Mouse (Mus musculus) Patski (cell line): Measurements from ENCODE around the gene Rnf150. TPM values are rescaled to one million over a fixed set of nuclear protein-coding genes. Genes with fewer than 3 reads are reported as not detected.

Experiments used
- ATAC-seq: fragments of 100-300 bp; one replicate; pipeline ENCODE4 v1.8.0; 2021
- CTCF ChIA-PET: fragments of 350-600 bp; sonication (Branson Sonifier 250); formaldehyde crosslinking; loops from one replicate; lab custom pipeline; 2022; ENCODE audit warnings: inconsistent platforms; lab: Charles Lee
- POLR2A ChIA-PET: fragments of 350-600 bp; sonication (Branson Sonifier 250); formaldehyde crosslinking; loops from one replicate; lab custom pipeline; 2022; ENCODE audit warnings: antibody characterized with exemption, inconsistent platforms; lab: Charles Lee
- DNase-seq: peaks from one replicate; pipeline ENCODE4 v3.0.0-alpha.2; 2011; ENCODE audit warnings: low read depth, low spot score
- H3K27me3 ChIP-seq: fragments of 371-371 bp; one replicate; pipeline ENCODE4 v1.5.1; 2021
- CTCF ChIP-seq: fragments of 100-300 bp; IDR thresholded peaks from one replicate; pipeline ENCODE4 v1.5.1; 2021
- in situ Hi-C: fragments of 300-500 bp; cut with MboI; formaldehyde crosslinking; loops from 3 replicates; pipeline ENCODE4 v1.11.1; 2018; ENCODE audit warnings: low pct_unique_long_range_greater_than_20kb, mixed read lengths
- polyA plus RNA-seq: library from polyadenylated mRNA; unstranded; gene quantifications from one replicate; pipeline ENCODE4 v1.2.3, GENCODE M21; 2021

Rnf150 gene
- polyA plus RNA-seq, 1 experiment from 2014 or later, result 19.1 TPM

DNA sequence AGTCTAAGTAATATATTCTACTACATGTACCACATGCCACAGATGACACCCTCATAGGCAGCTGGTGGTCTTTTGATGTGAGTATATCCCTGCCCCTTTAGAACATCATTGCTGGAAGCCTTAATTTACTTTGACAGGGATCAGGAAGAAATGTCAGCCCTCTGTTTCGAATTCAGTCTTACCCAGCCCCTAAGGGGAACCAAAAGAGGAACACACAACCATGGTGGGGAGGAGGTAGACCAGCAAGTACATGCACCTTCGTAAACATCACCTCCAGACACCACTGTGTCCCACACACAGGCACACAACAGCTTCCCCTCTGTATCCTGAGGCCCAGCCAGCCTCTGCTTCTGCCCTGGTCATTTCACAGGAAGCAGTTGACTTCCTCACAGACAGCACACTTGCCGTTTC, 277.6 kb downstream of the Rnf150 start:
- in situ Hi-C loops, result no loop called here

More for the DNA sequence above, 277.6 kb downstream of the Rnf150 start:
- ATAC-seq (no peak), DNase-seq (no peak)
- POLR2A ChIA-PET, result interaction anchor here (0.9 kb wide), 1 partner anchor 40 kb away, joined by 3 read pairs; no protein-coding TSS in a partner anchor
- CTCF ChIA-PET, result no interaction called here
- no peak for TF ChIP-seq CTCF
- no peaks in the 10 kb centered on the region for H3K27me3 ChIP-seq

Other genes starting within 250 kb of the Rnf150 start
- gene Zfp330, start 89.2 kb upstream of the Rnf150 start, polyA plus RNA-seq, result 58.6 TPM